Mouse (Mus musculus): ENCODE data around the gene Vmn1r213. TPM values are rescaled to one million over a fixed set of nuclear protein-coding genes. Genes with fewer than 3 reads are reported as not detected.

The Vmn1r213 gene
- not detected in 2 replicates for polyA plus RNA-seq (2014; fragmentation: Nextera tagmentation; extraction: Ambion mirVana)

DNA sequence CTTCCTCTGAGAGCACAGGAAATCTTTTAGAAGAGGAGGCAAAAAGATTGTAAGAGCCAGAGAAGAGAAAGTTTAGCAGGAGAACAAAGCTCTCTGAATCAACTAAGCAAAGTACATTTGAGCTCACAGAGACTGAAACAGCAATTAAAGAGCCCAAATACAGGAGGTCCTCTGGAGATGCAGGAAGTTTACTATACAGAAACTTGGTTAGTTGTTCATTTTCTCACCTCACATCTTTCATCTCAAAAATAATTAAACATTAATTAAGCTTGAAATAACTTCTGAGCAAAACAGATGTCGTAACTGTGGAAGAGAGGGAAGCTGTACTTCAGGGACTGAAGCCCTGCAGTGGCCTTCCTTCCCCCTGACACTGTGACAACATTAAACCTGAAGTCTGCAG, at the start of gene Vmn1r213:
Gene Vmn1r213 (plus strand): TSS at position 301 of the 400 bp plus-strand sequence.
- Histone ChIP-seq H3K4me3 (ENCODE audit: low read depth, low read length) (no peak within 1 kb of the TSS), H3K27me3 (ENCODE audit: insufficient read depth, low read length) (no peaks in the 10 kb centered on the region), H3K4me1 (ENCODE audit: insufficient read depth) (no peaks in the 10 kb centered on the region), H3K27ac (ENCODE audit: low read depth) (no peak within 1 kb of the TSS), H3K4me2 (no peak within 1 kb of the TSS), H3K9ac (no peak within 1 kb of the TSS), H3K9me3 (ENCODE audit: low read depth, low read length) (no peaks in the 10 kb centered on the region), H3K36me3 (ENCODE audit: insufficient read depth) (no peaks in the 10 kb centered on the region)
- TF ChIP-seq CTCF (IDR thresholded peaks at IDR 0.05; ENCODE audit: low read depth), result no peak
- no peak for ATAC-seq (ENCODE audit: insufficient read depth)
- no peak for DNase-seq
- WGBS, result 70% methylated on average over 1 of the region's 1 CpGs

DNA sequence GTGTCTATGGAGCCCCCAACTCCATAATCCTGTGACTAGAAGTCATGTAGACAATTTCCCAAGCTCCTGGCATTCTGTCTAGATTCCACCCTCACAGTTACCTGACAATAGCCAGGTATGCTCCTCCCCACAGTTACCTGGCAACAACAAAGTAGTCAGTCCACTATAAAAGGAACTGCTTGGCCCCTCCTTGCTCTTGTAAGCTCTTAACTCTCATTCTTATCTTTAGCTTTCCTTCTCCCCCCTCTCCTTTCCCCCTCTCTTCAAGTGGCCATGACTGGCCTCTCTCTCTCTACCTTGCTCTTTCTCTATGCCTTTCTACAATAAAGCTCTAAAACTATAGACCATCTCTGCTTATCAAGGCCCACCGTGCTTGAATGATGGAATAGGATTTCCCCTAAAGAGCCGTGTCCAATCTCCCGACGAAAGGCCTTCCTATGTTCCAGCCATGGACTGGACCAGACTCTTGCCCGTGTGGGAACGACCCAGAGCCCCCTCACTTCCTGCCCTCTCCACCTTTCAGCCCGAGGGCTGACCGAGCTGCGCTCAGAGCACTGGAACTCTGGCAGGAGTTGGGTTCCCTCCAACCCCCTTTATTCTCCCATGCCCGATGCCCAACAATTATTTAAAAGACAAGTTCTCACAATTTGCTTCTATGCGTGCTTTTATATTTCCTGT, 17.1 kb upstream of the Vmn1r213 start:
- H3K27ac ChIP-seq (ENCODE audit: low read depth), result no peak overlapping the region
- H3K4me3 ChIP-seq (ENCODE audit: low read depth, low read length), result no peak overlapping the region
- H3K9ac ChIP-seq, result no peak overlapping the region
- ATAC-seq (ENCODE audit: insufficient read depth) (peak; percentile 65; the same call in 1 of the 2 replicates), DNase-seq (peak; percentile 6)
- 57% methylated on average over 11 of the region's 11 CpGs for WGBS
- TF ChIP-seq CTCF (IDR thresholded peaks at IDR 0.05; ENCODE audit: low read depth), result no peak
- H3K4me1 ChIP-seq (ENCODE audit: insufficient read depth), result no peaks in the 10 kb centered on the region
- H3K4me2 ChIP-seq, result no peak overlapping the region
- no peaks in the 10 kb centered on the region for H3K36me3 ChIP-seq (ENCODE audit: insufficient read depth)
- H3K9me3 ChIP-seq (ENCODE audit: low read depth, low read length), result no peaks in the 10 kb centered on the region
- H3K27me3 ChIP-seq (ENCODE audit: insufficient read depth, low read length), result no peaks in the 10 kb centered on the region

DNA sequence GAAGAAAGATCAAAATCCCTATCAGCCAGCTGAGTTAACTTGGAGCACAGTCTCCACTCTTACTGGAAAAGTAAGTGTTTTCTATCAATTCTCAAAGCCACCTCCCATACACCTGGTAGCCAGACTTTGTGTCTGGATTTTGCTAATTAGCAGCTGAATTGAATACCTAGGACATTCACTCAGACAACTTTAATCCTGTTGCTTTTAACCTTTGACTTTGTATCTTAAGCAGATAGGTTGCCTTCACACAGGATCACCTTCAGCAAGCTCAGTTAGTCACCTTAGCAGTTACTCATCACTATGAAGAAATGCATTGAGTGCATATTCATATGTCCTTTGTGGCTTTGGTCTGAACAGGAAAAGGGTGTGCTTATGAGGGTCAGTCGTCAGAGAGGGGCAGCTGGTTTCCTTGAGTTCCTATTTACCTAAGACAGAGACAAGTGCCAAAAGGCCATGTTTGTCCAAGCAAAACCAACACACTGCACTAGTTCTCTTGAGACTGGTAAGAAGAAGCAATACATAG, 15.2 kb upstream of the Vmn1r213 start:
- H3K36me3 ChIP-seq (ENCODE audit: insufficient read depth), result no peaks in the 10 kb centered on the region
- no peak for ATAC-seq (ENCODE audit: insufficient read depth)
- 29% methylated on average over 1 of the region's 1 CpGs for WGBS

DNA sequence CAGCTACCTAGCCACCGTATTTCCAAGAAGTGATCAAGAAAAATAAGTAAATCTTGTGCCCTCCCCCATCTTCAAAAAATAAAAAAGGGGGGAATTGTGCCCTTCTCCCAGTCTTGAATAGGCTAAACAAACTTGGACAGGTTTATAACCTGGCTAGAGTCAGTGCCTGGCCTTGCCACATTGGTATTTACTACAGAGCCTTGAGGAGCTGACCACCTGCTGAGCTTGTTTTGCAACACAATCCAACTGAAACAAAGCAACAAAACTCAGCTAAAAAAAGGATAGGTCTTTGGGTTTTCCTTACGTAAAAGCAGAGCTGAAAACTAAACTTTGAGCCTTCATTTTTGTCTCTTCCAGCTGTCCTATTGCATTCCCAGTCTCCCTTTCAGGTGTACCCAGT, 14.7 kb upstream of the Vmn1r213 start:
- DNase-seq, result no peak

More for the DNA sequence above, 15.2 kb upstream of the Vmn1r213 start:
- H3K27ac ChIP-seq (ENCODE audit: low read depth), result no peak overlapping the region
- no peak overlapping the region for H3K4me3 ChIP-seq (ENCODE audit: low read depth, low read length)
- H3K27me3 ChIP-seq (ENCODE audit: insufficient read depth, low read length), result no peaks in the 10 kb centered on the region
- DNase-seq, result no peak
- no peak overlapping the region for H3K9ac ChIP-seq
- no peak overlapping the region for H3K4me2 ChIP-seq
- H3K9me3 ChIP-seq (ENCODE audit: low read depth, low read length), result no peaks in the 10 kb centered on the region
- no peak for TF ChIP-seq CTCF (IDR thresholded peaks at IDR 0.05; ENCODE audit: low read depth)
- H3K4me1 ChIP-seq (ENCODE audit: insufficient read depth), result no peaks in the 10 kb centered on the region

DNA sequence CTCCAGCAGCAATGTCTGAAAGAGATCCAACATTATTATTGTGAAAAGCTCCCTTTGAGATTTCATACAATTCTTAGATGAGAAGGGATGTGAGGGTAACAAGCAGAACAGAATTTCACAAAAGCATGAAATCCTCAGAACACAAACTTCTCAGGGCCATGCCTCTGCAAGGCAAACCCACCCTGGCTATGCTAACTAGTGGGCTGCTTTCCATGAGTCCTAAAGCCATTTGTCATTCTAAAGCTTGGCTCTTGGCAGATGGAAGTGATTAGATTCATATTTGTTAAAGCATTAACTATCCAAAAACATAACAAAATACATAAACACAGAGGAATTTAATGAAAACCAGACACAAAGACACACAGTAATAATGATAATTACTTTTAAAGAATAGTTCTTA, 10.7 kb downstream of the Vmn1r213 start:
- H3K4me1 ChIP-seq (ENCODE audit: insufficient read depth), result no peaks in the 10 kb centered on the region
- H3K27ac ChIP-seq (ENCODE audit: low read depth), result no peak overlapping the region
- TF ChIP-seq CTCF (IDR thresholded peaks at IDR 0.05; ENCODE audit: low read depth), result no peak

More for the DNA sequence above, 14.7 kb upstream of the Vmn1r213 start:
- Histone ChIP-seq H3K9me3 (ENCODE audit: low read depth, low read length) (no peaks in the 10 kb centered on the region), H3K36me3 (ENCODE audit: insufficient read depth) (no peaks in the 10 kb centered on the region), H3K4me3 (ENCODE audit: low read depth, low read length) (no peak overlapping the region), H3K4me1 (ENCODE audit: insufficient read depth) (no peaks in the 10 kb centered on the region), H3K4me2 (no peak overlapping the region), H3K9ac (no peak overlapping the region), H3K27ac (ENCODE audit: low read depth) (no peak overlapping the region), H3K27me3 (ENCODE audit: insufficient read depth, low read length) (no peaks in the 10 kb centered on the region)
- WGBS, result 62% methylated on average over 2 of the region's 2 CpGs
- no peak for ATAC-seq (ENCODE audit: insufficient read depth)
- no peak for TF ChIP-seq CTCF (IDR thresholded peaks at IDR 0.05; ENCODE audit: low read depth)

DNA sequence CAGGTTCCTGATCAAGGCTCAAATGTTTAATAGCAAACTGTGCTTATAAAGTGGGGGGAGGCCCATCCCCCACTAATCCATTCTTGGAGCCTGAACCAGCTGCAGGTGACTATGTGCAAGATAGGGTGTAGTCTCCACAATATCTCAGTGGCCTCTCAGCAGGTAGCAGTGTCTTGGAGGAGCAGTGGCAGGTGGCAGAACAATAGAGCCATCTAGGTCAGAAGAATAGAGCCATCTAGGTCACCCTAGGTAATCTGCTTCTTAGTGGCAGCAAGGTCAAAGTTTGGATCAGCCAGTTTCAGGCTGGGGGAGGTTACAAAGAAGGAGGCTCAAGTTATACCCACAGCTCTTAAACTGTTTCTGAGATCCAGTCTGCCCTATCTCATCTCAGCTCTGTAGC, 17.4 kb downstream of the Vmn1r213 start:
- Histone ChIP-seq H3K27me3 (ENCODE audit: insufficient read depth, low read length) (no peaks in the 10 kb centered on the region), H3K9ac (no peak overlapping the region), H3K27ac (ENCODE audit: low read depth) (no peak overlapping the region), H3K36me3 (ENCODE audit: insufficient read depth) (no peaks in the 10 kb centered on the region), H3K4me3 (ENCODE audit: low read depth, low read length) (no peak overlapping the region), H3K9me3 (ENCODE audit: low read depth, low read length) (no peaks in the 10 kb centered on the region), H3K4me1 (ENCODE audit: insufficient read depth) (no peaks in the 10 kb centered on the region), H3K4me2 (no peak overlapping the region)
- DNase-seq, result no peak
- no peak for TF ChIP-seq CTCF (IDR thresholded peaks at IDR 0.05; ENCODE audit: low read depth)
- ATAC-seq (ENCODE audit: insufficient read depth), result no peak

More for the DNA sequence above, 10.7 kb downstream of the Vmn1r213 start:
- no peak overlapping the region for H3K9ac ChIP-seq
- DNase-seq (no peak), ATAC-seq (ENCODE audit: insufficient read depth) (no peak)
- no peak overlapping the region for H3K4me3 ChIP-seq (ENCODE audit: low read depth, low read length)
- no peaks in the 10 kb centered on the region for H3K36me3 ChIP-seq (ENCODE audit: insufficient read depth)
- no peak overlapping the region for H3K4me2 ChIP-seq
- H3K9me3 ChIP-seq (ENCODE audit: low read depth, low read length), result no peaks in the 10 kb centered on the region
- no peaks in the 10 kb centered on the region for H3K27me3 ChIP-seq (ENCODE audit: insufficient read depth, low read length)

DNA sequence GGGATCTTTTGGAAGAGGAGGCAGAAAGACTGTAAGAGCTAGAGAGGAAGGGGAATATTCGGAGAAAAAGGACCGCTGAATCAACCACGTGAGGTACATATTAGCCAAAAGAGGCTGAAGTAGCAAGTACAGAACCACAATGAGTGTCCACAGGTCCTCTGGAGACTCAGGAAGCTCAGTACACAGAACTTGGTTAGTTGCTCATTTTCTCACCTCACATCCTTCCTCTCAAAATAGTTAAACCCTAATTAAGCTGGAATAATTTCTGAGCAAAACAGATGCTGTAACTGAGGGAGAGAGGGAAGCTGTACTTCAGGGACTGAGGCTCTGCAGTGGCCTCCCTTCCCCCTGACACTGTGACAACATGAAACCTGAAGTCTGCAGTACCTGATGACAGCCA, 22.7 kb downstream of the Vmn1r213 start, which contains the start of gene Vmn1r214:
Gene Vmn1r214 (plus strand): TSS at position 301 of the 400 bp plus-strand sequence.
- Histone ChIP-seq H3K9me3 (ENCODE audit: low read depth, low read length) (no peaks in the 10 kb centered on the region), H3K36me3 (ENCODE audit: insufficient read depth) (no peaks in the 10 kb centered on the region), H3K4me3 (ENCODE audit: low read depth, low read length) (no peak within 1 kb of the TSS), H3K27ac (ENCODE audit: low read depth) (no peak within 1 kb of the TSS), H3K4me2 (no peak within 1 kb of the TSS), H3K4me1 (ENCODE audit: insufficient read depth) (no peaks in the 10 kb centered on the region), H3K27me3 (ENCODE audit: insufficient read depth, low read length) (no peaks in the 10 kb centered on the region), H3K9ac (no peak within 1 kb of the TSS)
- WGBS, result 90% methylated on average over 3 of the region's 3 CpGs
- TF ChIP-seq CTCF (IDR thresholded peaks at IDR 0.05; ENCODE audit: low read depth), result no peak
- ATAC-seq (ENCODE audit: insufficient read depth) (no peak), DNase-seq (no peak)
